Mouse (Mus musculus) right cerebral cortex, postnatal 14 days (tissue): ENCODE results near the gene Serinc2.
"Not testable (repeated sequence)": the region's sequence is repeated elsewhere in the genome, so short reads cannot be mapped to it uniquely, and the experiment has no call there.

Source experiments
- DNase-seq: peaks from one replicate; pipeline ENCODE4 v3.0.0; 2022

Gene Serinc2

GRCm38 (mm10) chr4:130252441-130253157, 26.4 kb downstream of the Serinc2 start:
- DNase-seq: no peak

DNA sequence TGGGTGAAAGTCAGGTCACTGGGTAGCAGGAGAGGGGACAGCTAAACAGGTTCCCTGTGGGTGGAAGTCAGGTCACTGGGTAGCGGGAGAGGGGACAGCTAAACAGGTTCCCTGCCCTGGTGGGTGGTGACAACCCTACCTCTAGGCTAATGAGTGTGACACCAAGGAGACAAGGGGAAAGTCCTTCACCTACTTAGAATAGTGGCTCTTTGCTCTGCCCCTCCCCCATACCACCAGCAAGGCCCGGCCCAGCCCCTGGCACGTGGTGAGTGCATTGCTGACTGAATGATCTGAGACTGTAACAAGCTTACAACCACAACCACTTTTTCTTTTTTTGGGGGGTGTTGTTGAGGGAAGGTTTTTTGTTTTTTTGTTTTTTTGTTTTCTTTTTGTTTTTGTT, 27.2 kb downstream of the Serinc2 start:
- no peak for DNase-seq

DNA sequence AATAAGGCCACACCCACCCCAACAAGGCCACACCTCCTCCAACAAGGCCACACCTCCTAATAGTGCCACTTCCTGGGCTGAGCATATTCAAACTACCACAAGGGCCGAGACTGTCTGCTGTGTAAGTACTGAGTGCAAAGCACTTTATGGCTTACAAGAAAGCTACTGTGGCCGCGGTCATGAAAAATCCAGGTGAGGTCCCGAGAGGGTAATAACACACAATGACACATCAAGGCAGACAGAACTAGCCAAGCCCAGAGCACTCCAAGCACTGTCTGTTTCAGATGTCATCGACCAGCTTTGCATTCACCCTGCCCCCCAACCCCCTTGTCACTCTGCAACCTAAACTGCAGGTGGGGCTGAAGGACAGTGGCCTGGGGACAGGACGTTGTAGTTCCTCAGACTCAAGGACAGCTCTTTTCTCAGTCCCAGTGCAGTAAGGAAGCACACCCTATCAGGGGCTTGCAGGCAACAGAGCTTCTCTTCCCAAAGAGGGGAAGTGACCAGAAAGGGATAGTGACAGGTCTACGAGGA, 27.8 kb downstream of the Serinc2 start:
- no peak for DNase-seq

GRCm38 (mm10) chr4:130248636-130249035, 30.4 kb downstream of the Serinc2 start:
- no peak for DNase-seq

GRCm38 (mm10) chr4:130246132-130246531, 32.9 kb downstream of the Serinc2 start:
- DNase-seq: peak; percentile 80

DNA sequence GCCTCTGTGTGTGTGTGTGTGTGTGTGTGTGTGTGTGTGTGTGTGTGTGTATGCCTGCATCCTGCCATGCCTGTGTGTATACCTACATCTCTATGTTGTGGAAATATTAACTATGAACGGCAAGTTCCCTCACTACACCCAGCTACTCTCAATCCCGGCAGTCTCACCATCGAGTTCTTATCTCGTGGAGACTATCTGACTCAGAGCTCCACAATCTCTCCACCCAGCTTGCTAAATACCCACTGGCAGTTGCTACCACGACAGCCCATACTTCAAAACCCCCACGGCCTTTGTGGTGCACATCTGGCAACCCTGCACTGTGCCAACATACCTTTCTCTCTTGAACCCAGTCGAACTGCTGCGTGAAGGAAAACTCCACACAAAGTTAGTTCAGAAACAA, 34.3 kb downstream of the Serinc2 start:
- DNase-seq: no peak

DNA sequence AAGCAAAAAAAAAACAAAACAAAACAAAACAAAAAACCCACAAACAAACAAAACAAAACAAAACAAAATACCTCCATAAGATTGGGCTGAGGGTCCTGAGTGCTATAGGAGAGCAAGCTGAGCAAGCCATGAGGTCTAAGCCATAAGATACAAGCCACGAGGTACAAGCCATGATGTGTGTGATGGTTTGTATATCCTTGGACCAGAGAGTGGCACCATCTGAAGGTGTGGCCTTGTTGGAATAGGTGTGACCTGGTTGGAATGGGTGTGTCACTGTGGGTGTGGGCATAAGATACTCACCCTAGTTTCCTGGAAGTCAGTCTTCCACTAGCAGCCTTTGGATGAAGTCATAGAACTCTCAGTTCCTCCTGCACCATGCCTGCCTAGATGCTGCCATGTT, 35.4 kb downstream of the Serinc2 start:
- DNase-seq: not testable (repeated sequence)

GRCm38 (mm10) chr4:130242956-130243355, 36.0 kb downstream of the Serinc2 start:
- DNase-seq: no peak

GRCm38 (mm10) chr4:130240695-130241094, 38.3 kb downstream of the Serinc2 start:
- DNase-seq: no peak

DNA sequence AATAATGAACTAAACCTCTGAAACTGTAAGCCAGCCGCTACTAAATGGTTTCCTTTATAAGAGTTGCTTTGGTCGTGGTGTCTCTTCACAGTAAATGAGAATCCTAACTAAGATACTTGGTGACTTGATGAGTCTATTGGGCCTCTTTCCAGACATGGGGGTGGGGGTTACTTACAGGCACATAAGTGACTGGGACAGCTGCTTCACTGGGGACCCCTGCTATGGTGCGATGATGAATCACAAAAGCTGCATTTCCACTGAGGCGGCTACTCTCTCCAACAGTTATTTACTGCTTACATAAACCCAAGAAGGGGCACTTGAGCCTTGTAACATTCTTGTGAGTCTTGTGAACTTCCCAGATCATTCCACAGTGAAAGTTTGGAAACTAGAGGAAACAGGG, 41.4 kb downstream of the Serinc2 start:
- no peak for DNase-seq

DNA sequence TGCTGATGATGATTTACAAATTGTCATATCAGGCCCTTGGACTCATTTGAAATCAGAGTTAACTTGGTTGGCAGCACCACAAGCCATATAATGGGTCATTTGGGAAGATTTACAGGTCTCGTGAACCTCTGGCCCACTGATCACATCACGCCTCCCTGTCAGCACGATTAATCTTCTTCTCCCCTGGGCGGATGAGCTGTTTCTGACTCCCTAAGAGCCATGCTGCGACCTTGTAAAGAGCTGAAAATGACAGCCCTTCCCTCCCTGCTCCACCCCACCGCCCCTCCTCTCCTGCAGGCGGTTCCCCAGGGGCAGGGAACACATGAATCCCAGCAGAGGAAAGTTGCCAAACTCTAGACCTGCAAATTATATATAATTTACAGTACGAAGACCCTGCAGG, 42.6 kb downstream of the Serinc2 start:
- DNase-seq: no peak

DNA sequence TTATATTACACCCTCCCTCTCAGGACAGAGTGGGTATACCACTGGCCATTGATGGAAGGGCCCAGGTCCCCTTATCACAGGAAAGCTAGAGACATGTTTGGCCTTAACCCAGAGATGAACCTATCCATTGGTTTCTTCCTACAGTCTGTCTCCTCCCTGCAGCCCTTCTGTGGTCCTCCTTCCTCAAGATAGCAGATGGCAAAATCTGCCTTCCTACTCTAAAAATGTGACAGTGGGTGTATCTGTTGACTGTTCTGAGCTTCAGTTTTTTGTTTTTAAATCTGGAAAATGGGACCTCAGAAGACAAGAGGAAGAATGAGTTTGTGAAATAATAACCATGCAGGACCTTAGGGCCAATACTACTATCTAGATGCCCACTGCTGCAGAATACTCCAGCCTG, 54.9 kb downstream of the Serinc2 start:
- DNase-seq: no peak

- no peak for DNase-seq
These were observed 56.8 kb downstream of the Serinc2 start, which contains the start of gene Gm853 for GRCm38 (mm10) chr4:130222179-130222578. TSS of gene Gm853 (minus strand) at chr4:130222401.

GRCm38 (mm10) chr4:130220176-130220575, 58.8 kb downstream of the Serinc2 start:
- DNase-seq: no peak

DNA sequence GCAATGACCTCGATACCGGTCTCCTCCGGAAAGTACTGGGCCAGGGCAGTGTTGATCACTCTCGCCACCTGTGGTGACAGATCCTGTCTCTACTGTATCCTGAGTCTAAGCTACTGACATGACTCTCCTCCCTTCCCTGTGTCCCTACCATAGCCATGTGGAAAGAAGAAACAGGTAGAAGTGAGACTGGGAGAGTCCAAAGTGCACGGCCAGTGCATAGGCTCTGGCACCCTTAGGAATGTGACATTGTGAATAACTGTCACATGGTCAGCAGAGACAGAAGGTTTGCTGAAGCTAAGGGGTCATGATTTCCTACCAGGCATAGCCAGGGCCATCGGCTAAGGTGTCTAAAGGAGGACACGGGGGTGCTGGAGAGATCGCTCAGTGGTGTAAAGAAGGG, 63.6 kb downstream of the Serinc2 start:
- DNase-seq: no peak

GRCm38 (mm10) chr4:130213857-130214256, 65.1 kb downstream of the Serinc2 start:
- DNase-seq: no peak

GRCm38 (mm10) chr4:130213197-130213596, 65.8 kb downstream of the Serinc2 start:
- no peak for DNase-seq

- DNase-seq: no peak
These were observed 66.6 kb downstream of the Serinc2 start for GRCm38 (mm10) chr4:130212421-130212820.

DNA sequence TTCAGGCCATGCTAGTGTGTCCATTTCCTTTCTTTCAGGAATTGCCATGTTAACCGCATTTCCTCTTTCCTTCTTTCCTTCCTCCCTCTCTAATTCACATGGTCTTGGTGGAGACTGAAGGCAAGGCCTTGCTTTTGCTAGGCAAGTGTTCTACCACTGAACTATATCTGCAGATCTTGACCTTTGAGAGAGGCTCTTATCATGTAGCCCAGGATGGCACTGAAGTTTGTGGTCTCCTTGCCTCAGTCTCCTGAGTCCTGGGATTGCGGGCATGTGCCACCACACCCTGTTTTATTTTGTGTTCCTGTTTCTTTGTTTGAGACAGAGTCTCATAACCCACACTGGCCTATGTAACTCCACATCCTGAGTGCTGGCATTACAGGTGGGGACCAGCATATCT, 67.1 kb downstream of the Serinc2 start:
- DNase-seq: no peak
